8 mouse cellular contexts compared by ENCODE assay signal in genomic region chr2:76674725-76675427, GRCm38 (mm10). TPM values are rescaled to one million over a fixed set of nuclear protein-coding genes. Genes with fewer than 3 reads are reported as not detected.
DNase-seq lines count a peak whose midpoint lies in the region; ATAC-seq and TF ChIP-seq lines count a peak whose summit lies in the region.

Plekha3 (plus strand) TSS chr2:76675281.

- H3K79me2 ChIP-seq in C2C12 (ENCODE audit: control insufficient read depth, insufficient read depth): peaks cover 55% of the 10 kb centered on the region
- H3K79me2 ChIP-seq in liver, adult 2 months (ENCODE audit: control insufficient read depth, insufficient read depth, low read length): peaks cover 15% of the 10 kb centered on the region; the same call in 1 of the 2 replicates

- H3ac ChIP-seq in C2C12 (ENCODE audit: control insufficient read depth, insufficient read length, low read depth): peak within 1 kb of the TSS; percentile 85

- TF ChIP-seq CTCF in C2C12 (IDR thresholded peaks at IDR 0.05; ENCODE audit: control insufficient read depth, insufficient read depth, insufficient read length): no peak
- no peak for TF ChIP-seq CTCF in kidney, postnatal 0 days (IDR thresholded peaks at IDR 0.05; ENCODE audit: low read depth)
- no peak for TF ChIP-seq CTCF in liver, adult 2 months (IDR thresholded peaks at IDR 0.05; ENCODE audit: low read depth, low read length)

- WGBS in heart, embryonic 12.5 days: 4% methylated on average over 51 of the region's 52 CpGs
- 5% methylated on average over 42 of the region's 52 CpGs for WGBS in kidney, postnatal 0 days
- WGBS in liver, adult 2 months: 5% methylated on average over 48 of the region's 52 CpGs

- no peaks in the 10 kb centered on the region for H3K27me3 ChIP-seq in C2C12 (ENCODE audit: control insufficient read depth, insufficient read depth, insufficient read length)
- no peaks in the 10 kb centered on the region for H3K27me3 ChIP-seq in heart, embryonic 12.5 days (replicated peaks)
- H3K27me3 ChIP-seq in kidney, postnatal 0 days (ENCODE audit: insufficient read depth, low read length): no peaks in the 10 kb centered on the region
- no peaks in the 10 kb centered on the region for H3K27me3 ChIP-seq in liver, adult 2 months (ENCODE audit: control insufficient read depth, insufficient read depth, low read length)

- peaks cover 43% of the 10 kb centered on the region for H3K79me3 ChIP-seq in C2C12 (ENCODE audit: low read depth)

- ATAC-seq in erythroid progenitor cell, adult 5-6 weeks (replicated peaks; ENCODE audit: low FRiP score, poor library complexity, severe bottlenecking): peak; percentile 39; the same call in 1 of the 2 replicates
- ATAC-seq in heart, embryonic 12.5 days (ENCODE audit: insufficient number of reproducible peaks, low FRiP score): peak; percentile 81
- ATAC-seq in kidney, postnatal 0 days (replicated peaks; ENCODE audit: low FRiP score, low read depth): peak; percentile 64
- peak; percentile 59 for ATAC-seq in monocyte, adult 5-6 weeks (replicated peaks; ENCODE audit: insufficient number of reproducible peaks, low FRiP score, low TSS enrichment, poor library complexity, severe bottlenecking)

- peak; percentile 92 for DNase-seq in brain, adult 2 months (ENCODE audit: low read depth, low spot score)
- DNase-seq in kidney, postnatal 0 days (ENCODE audit: low spot score): peak; percentile 94
- peak; percentile 58 for DNase-seq in liver, adult 2 months (ENCODE audit: extremely low read depth, low read depth, low spot score)
- DNase-seq in spleen, postnatal 36 days (ENCODE audit: low spot score in 2 of 2): peak; percentile 84 to 85

- peak within 1 kb of the TSS; percentile 76 for H3K27ac ChIP-seq in heart, embryonic 12.5 days (ENCODE audit: poor library complexity, severe bottlenecking)
- H3K27ac ChIP-seq in kidney, postnatal 0 days: peak within 1 kb of the TSS; percentile 89
- H3K27ac ChIP-seq in liver, adult 2 months (replicated peaks; ENCODE audit: insufficient read depth, low read depth, low read length): peak within 1 kb of the TSS; percentile 26

- peak within 1 kb of the TSS; percentile 88 for H3K9ac ChIP-seq in heart, embryonic 12.5 days
- H3K9ac ChIP-seq in kidney, postnatal 0 days (ENCODE audit: low read depth, low read length): peak within 1 kb of the TSS; percentile 88
- peak within 1 kb of the TSS; percentile 77 for H3K9ac ChIP-seq in liver, adult 2 months (ENCODE audit: low read depth, low read length)

- peak within 1 kb of the TSS; percentile 88 for H3K4me2 ChIP-seq in heart, embryonic 12.5 days
- H3K4me2 ChIP-seq in kidney, postnatal 0 days (ENCODE audit: low read length): peak within 1 kb of the TSS; percentile 60

- peaks cover 21% of the 10 kb centered on the region for H3K36me3 ChIP-seq in C2C12 (ENCODE audit: control insufficient read depth, insufficient read depth)
- H3K36me3 ChIP-seq in heart, embryonic 12.5 days: peaks cover 7% of the 10 kb centered on the region; the same call in 1 of the 2 replicates
- 0 out of 2 replicates have a peak, but pooled peaks cover 3% of the 10 kb centered on the region for H3K36me3 ChIP-seq in kidney, postnatal 0 days (ENCODE audit: insufficient read depth, low read length)
- no peaks in the 10 kb centered on the region for H3K36me3 ChIP-seq in liver, adult 2 months (ENCODE audit: control insufficient read depth, insufficient read depth, low read length)

- 0 out of 2 replicates have a peak, but pooled peaks have one; percentile 38 for TF ChIP-seq POLR2A in liver, adult 2 months (IDR thresholded peaks at IDR 0.05; ENCODE audit: extremely low read depth, insufficient read depth, low read length)

- H3K9me3 ChIP-seq in heart, embryonic 12.5 days (replicated peaks): no peaks in the 10 kb centered on the region
- no peaks in the 10 kb centered on the region for H3K9me3 ChIP-seq in kidney, postnatal 0 days (replicated peaks; ENCODE audit: low read length)

- H3K4me3 ChIP-seq in C2C12 (ENCODE audit: insufficient read depth, poor library complexity, severe bottlenecking): peak within 1 kb of the TSS; percentile 68
- H3K4me3 ChIP-seq in heart, embryonic 12.5 days: peak within 1 kb of the TSS; percentile 93
- H3K4me3 ChIP-seq in kidney, postnatal 0 days (replicated peaks; ENCODE audit: low read depth, low read length): peak within 1 kb of the TSS; percentile 83
- H3K4me3 ChIP-seq in liver, adult 2 months (ENCODE audit: insufficient read depth, low read depth, low read length): peak within 1 kb of the TSS; percentile 71

- peaks cover 30% of the 10 kb centered on the region for H3K4me1 ChIP-seq in heart, embryonic 12.5 days (replicated peaks)
- peaks cover 11% of the 10 kb centered on the region; the same call in 1 of the 2 replicates for H3K4me1 ChIP-seq in kidney, postnatal 0 days (replicated peaks; ENCODE audit: insufficient read depth, low read length)
- peaks cover 11% of the 10 kb centered on the region for H3K4me1 ChIP-seq in liver, adult 2 months (ENCODE audit: control insufficient read depth, insufficient read depth, low read length)

TF ChIP-seq in C2C12, 6 proteins besides CTCF, POLR2A, EP300 and RAD21:
- TF ChIP-seq MAX (IDR thresholded peaks at IDR 0.05) (peak; percentile 71), MYOD1 (IDR thresholded peaks at IDR 0.05; ENCODE audit: control insufficient read depth, insufficient read length, low read depth) (no peak), CEBPB (IDR thresholded peaks at IDR 0.05; ENCODE audit: low read depth) (no peak)

RNA-seq across cellular contexts. Expression of gene Plekha3, which starts in this region (rescaled TPM):
- 22.0 TPM for polyA plus RNA-seq in C2C12 (2012; fragmentation: generic; extraction: Trizol)
- 7.2 and 11.3 TPM in 2 replicates for total RNA-seq in erythroid progenitor cell, adult 5-6 weeks (2015; ENCODE audit: low replicate concordance)
- 2.1 and 2.6 TPM in 2 replicates for total RNA-seq in erythroid progenitor cell, adult 5-6 weeks (2017; ENCODE audit: low replicate concordance)
- 14.9 and 17.3 TPM in 2 replicates for polyA plus RNA-seq in heart, embryonic 12.5 days (2016; fragmentation: Nextera tagmentation; extraction: Ambion mirVana)
- 16.2 and 16.3 TPM in 2 replicates for polyA plus RNA-seq in kidney, postnatal 0 days (2015; fragmentation: Nextera tagmentation; extraction: Ambion mirVana)
- total RNA-seq in liver, adult 2 months (2014; rRNA removed): 13.5 and 14.3 TPM in 2 replicates
- polyA plus RNA-seq in liver, adult 2 months (2012; rRNA removed): 7.4 and 9.3 TPM in 2 replicates
- total RNA-seq in monocyte, adult 5-6 weeks (2017): 16.1 to 36.4 TPM (median 22.6 TPM) in 3 replicates

Comparison
In these comparisons a context has a peak if more than half of its experiments do, and no peak if none do; other contexts are left out.
1. Peak in every context shown above with its lines: DNase-seq, ATAC-seq, H3K4me3 ChIP-seq and H3K27ac ChIP-seq.
2. H3K27ac ChIP-seq: peak in every context shown above with its lines; median percentile 89 in kidney, postnatal 0 days; 76 in heart, embryonic 12.5 days; 26 in liver, adult 2 months.